Mouse (Mus musculus) adrenal gland, adult 18-20 months (tissue): Measurements from ENCODE around the gene Eef2k. TPM values are rescaled to one million over a fixed set of nuclear protein-coding genes. Genes with fewer than 3 reads are reported as not detected.
"Not testable (repeated sequence)": the region's sequence is repeated elsewhere in the genome, so short reads cannot be mapped to it uniquely, and the experiment has no call there.

Source experiments
- DNase-seq, 2 experiments: peaks; one replicate each; pipeline ENCODE4 v3.0.0; 2021 to 2022; ENCODE audit warnings: low spot score in 2 of 2
- total RNA-seq, 2 experiments: library from RNA; stranded (reverse); gene quantifications; 1 replicate in 1 of 2; 2 replicates in 1 of 2; pipeline ENCODE4 v1.2.3; 2021

Gene Eef2k
- total RNA-seq, 2 experiments from 2014 or later: 20.9 to 22.4 TPM

GRCm38 (mm10) chr7:120933680-120934195, 91.1 kb downstream of the Eef2k start:
- DNase-seq: no peak

- DNase-seq: peak; percentile 32 to 38
Observed at GRCm38 (mm10) chr7:120934716-120935115, 92.1 kb downstream of the Eef2k start.

GRCm38 (mm10) chr7:120936522-120936921, 93.9 kb downstream of the Eef2k start:
- DNase-seq: no peak

- DNase-seq: no peak
Observed at GRCm38 (mm10) chr7:120938206-120938605, 95.6 kb downstream of the Eef2k start.

GRCm38 (mm10) chr7:120940343-120940742, 97.7 kb downstream of the Eef2k start:
- DNase-seq: no peak

- no peak for DNase-seq
Observed at GRCm38 (mm10) chr7:120941214-120941613, 98.6 kb downstream of the Eef2k start.

GRCm38 (mm10) chr7:120942506-120942905, 99.9 kb downstream of the Eef2k start:
- DNase-seq: no peak

- no peak for DNase-seq
Observed at GRCm38 (mm10) chr7:120943936-120944509, 101.4 kb downstream of the Eef2k start.

GRCm38 (mm10) chr7:120953591-120953990, 111.0 kb downstream of the Eef2k start:
- not testable (repeated sequence) for DNase-seq

Other genes starting within 250 kb of the Eef2k start
- gene Uqcrc2, start 207.7 kb upstream of the Eef2k start, total RNA-seq: 100 to 1,000 TPM; 378 to 592 TPM
- not detected for gene Pdzd9, start 172.5 kb upstream of the Eef2k start, total RNA-seq
- gene Mosmo, start 165.2 kb upstream of the Eef2k start, total RNA-seq: 10 to 100 TPM; 40.6 to 47.6 TPM
- 1 to 10 TPM; 2.3 to 2.6 TPM for gene Vwa3a, start 103.5 kb upstream of the Eef2k start, total RNA-seq
- not detected for gene Gm5737, start 30.5 kb upstream of the Eef2k start, total RNA-seq
- 10 to 100 TPM; 20.8 to 23.5 TPM for gene Polr3e, start 74.9 kb downstream of the Eef2k start, total RNA-seq
- 10 to 100 TPM in 1 of 2 experiments, 1 to 10 TPM in 1; 8.6 to 19.6 TPM for gene Cdr2, start 139.5 kb downstream of the Eef2k start, total RNA-seq
- gene Mfsd13b, start 139.7 kb downstream of the Eef2k start, total RNA-seq: not detected
- 100 to 1,000 TPM in 1 of 2 experiments, 10 to 100 TPM in 1; 93.2 to 111 TPM for gene Mettl9, start 191.6 kb downstream of the Eef2k start, total RNA-seq
- gene Igsf6, start 231.7 kb downstream of the Eef2k start, total RNA-seq: 1 to 10 TPM; 2.5 to 4.1 TPM
- 1 to 10 TPM in 1 of 2 experiments, under 1 TPM in 1; 0.26 to 1.0 TPM for gene Otoa, start 238.8 kb downstream of the Eef2k start, total RNA-seq